Mouse (Mus musculus): ENCODE results near the gene Mia. TPM values are rescaled to one million over a fixed set of nuclear protein-coding genes. Genes with fewer than 3 reads are reported as not detected.

The Mia gene
- polyA plus RNA-seq, 1 experiment from 2014 or later, result 28.5 TPM

MicroRNAs encoded within 50 kb of the gene (microRNA counts, 519-probe panel; counts per million panel counts)
- not detected for microRNA mmu-miR-1191

Small RNAs within 50 kb of the gene (microRNA-seq; reads per million reads assigned to microRNA genes)
- gene Mir1191, result 1.1 reads per million
- 0.97 reads per million for gene Mir3101

Other genes with a start within 250 kb of the Mia start
- gene Cyp2a22, start 241.8 kb downstream of the Mia start, polyA plus RNA-seq (2014; fragmentation: Nextera tagmentation; extraction: Ambion mirVana), result not detected in 2 replicates
- not detected in 2 replicates for gene Cyp2a12, start 152.1 kb downstream of the Mia start, polyA plus RNA-seq (2014; fragmentation: Nextera tagmentation; extraction: Ambion mirVana)
- gene Cyp2f2, start 61.2 kb downstream of the Mia start, polyA plus RNA-seq (2014; fragmentation: Nextera tagmentation; extraction: Ambion mirVana), result not detected in 2 replicates
- 0.17 and 0.19 TPM in 2 replicates for gene Cyp2t4, start 27.4 kb downstream of the Mia start, polyA plus RNA-seq (2014; fragmentation: Nextera tagmentation; extraction: Ambion mirVana)
- 55.3 and 55.7 TPM in 2 replicates for gene Egln2, start 14.4 kb downstream of the Mia start, polyA plus RNA-seq (2014; fragmentation: Nextera tagmentation; extraction: Ambion mirVana)
- gene Rab4b, start 2.3 kb downstream of the Mia start, polyA plus RNA-seq (2014; fragmentation: Nextera tagmentation; extraction: Ambion mirVana), result 91.3 and 102 TPM in 2 replicates
- not detected in 2 replicates for gene Gm21983, start 71 bp downstream of the Mia start, polyA plus RNA-seq (2014; fragmentation: Nextera tagmentation; extraction: Ambion mirVana)
- gene BC024978, start 14.6 kb upstream of the Mia start, polyA plus RNA-seq (2014; fragmentation: Nextera tagmentation; extraction: Ambion mirVana), result 3.4 and 3.5 TPM in 2 replicates
- gene Snrpa, start 15.1 kb upstream of the Mia start, polyA plus RNA-seq (2014; fragmentation: Nextera tagmentation; extraction: Ambion mirVana), result 192 and 195 TPM in 2 replicates
- 6.5 and 8.7 TPM in 2 replicates for gene Itpkc, start 47.5 kb upstream of the Mia start, polyA plus RNA-seq (2014; fragmentation: Nextera tagmentation; extraction: Ambion mirVana)
- 17.4 and 17.8 TPM in 2 replicates for gene Coq8b, start 51.9 kb upstream of the Mia start, polyA plus RNA-seq (2014; fragmentation: Nextera tagmentation; extraction: Ambion mirVana)
- 36.2 and 39.2 TPM in 2 replicates for gene Numbl, start 77.3 kb upstream of the Mia start, polyA plus RNA-seq (2014; fragmentation: Nextera tagmentation; extraction: Ambion mirVana)
- gene Ltbp4, start 156.5 kb upstream of the Mia start, polyA plus RNA-seq (2014; fragmentation: Nextera tagmentation; extraction: Ambion mirVana), result 10.4 TPM in 2 replicates
- gene Shkbp1, start 174.9 kb upstream of the Mia start, polyA plus RNA-seq (2014; fragmentation: Nextera tagmentation; extraction: Ambion mirVana), result 30.6 and 34.6 TPM in 2 replicates
- not detected in 2 replicates for gene Gm20479, start 176.3 kb upstream of the Mia start, polyA plus RNA-seq (2014; fragmentation: Nextera tagmentation; extraction: Ambion mirVana)